21 mouse cellular contexts compared by ENCODE assay signal in the genomic region with DNA sequence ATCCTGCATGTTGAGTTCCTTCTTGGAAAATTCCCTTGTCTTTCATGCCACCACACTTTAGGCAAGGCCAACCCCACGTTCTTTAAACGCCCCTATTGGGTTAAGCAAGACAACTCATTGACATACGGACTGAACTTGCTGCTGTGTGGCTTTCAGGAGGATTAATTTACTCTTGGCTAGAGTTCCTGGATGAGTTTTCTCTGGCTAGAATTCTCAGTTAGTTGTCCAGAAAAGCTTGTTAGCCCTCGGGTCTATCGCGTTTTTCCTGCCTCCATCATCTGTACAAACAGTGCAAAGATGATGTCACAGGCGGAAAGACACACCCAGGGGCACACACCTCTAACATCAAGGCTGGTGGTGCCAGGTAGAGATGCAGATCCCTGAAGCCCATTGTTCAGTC. TPM values are rescaled to one million over a fixed set of nuclear protein-coding genes. Genes with fewer than 3 reads are reported as not detected.
DNase-seq lines count a peak whose midpoint lies in the region; ATAC-seq and TF ChIP-seq lines count a peak whose summit lies in the region.
"Had no signal": no experiment of that assay in that cellular context is flagged by ENCODE, and none has a peak within 500 bp of the region (broad histone marks: within the 10 kb centered on the region; RNA-seq: fewer than 3 reads in every experiment).

No protein-coding gene starts in this region.

- no peak overlapping the region for H3K9ac ChIP-seq in heart, embryonic 12.5 days
- no peak overlapping the region for H3K9ac ChIP-seq in stomach, postnatal 0 days (ENCODE audit: low read length)
- H3K9ac ChIP-seq: embryonic facial prominence, embryonic 13.5 days; embryonic facial prominence, embryonic 15.5 days; forebrain, embryonic 13.5 days; forebrain, embryonic 15.5 days; forebrain, postnatal 0 days had no signal

- H3K27ac ChIP-seq in heart, embryonic 12.5 days (ENCODE audit: poor library complexity, severe bottlenecking), result no peak overlapping the region
- no peak overlapping the region for H3K27ac ChIP-seq in stomach, postnatal 0 days (replicated peaks)
- H3K27ac ChIP-seq: embryonic facial prominence, embryonic 13.5 days; embryonic facial prominence, embryonic 15.5 days; forebrain, embryonic 13.5 days; forebrain, embryonic 15.5 days had no signal

- no peak for TF ChIP-seq CTCF in stomach, postnatal 0 days (IDR thresholded peaks at IDR 0.05; ENCODE audit: low read depth)

- 33% methylated on average over 7 of the region's 7 CpGs for WGBS in heart, embryonic 12.5 days
- WGBS in stomach, postnatal 0 days, result 27% methylated on average over 7 of the region's 7 CpGs

- peaks cover 17% of the 10 kb centered on the region for H3K4me1 ChIP-seq in heart, embryonic 12.5 days (replicated peaks)
- no peaks in the 10 kb centered on the region for H3K4me1 ChIP-seq in stomach, postnatal 0 days (replicated peaks; ENCODE audit: control insufficient read depth, insufficient read depth)
- H3K4me1 ChIP-seq: embryonic facial prominence, embryonic 13.5 days; embryonic facial prominence, embryonic 15.5 days had no signal

- H3K9me3 ChIP-seq in heart, embryonic 12.5 days (replicated peaks), result no peaks in the 10 kb centered on the region
- no peaks in the 10 kb centered on the region for H3K9me3 ChIP-seq in stomach, postnatal 0 days (ENCODE audit: control insufficient read depth, low read length)
- H3K9me3 ChIP-seq: embryonic facial prominence, embryonic 15.5 days; forebrain, embryonic 13.5 days; forebrain, embryonic 15.5 days had no signal

- TF ChIP-seq EP300 in stomach, postnatal 0 days (optimal IDR thresholded peaks at IDR 0.05), result no peak

- no peaks in the 10 kb centered on the region for H3K36me3 ChIP-seq in heart, embryonic 12.5 days
- H3K36me3 ChIP-seq in stomach, postnatal 0 days (ENCODE audit: control insufficient read depth, insufficient read depth, low read length), result no peaks in the 10 kb centered on the region
- H3K36me3 ChIP-seq: embryonic facial prominence, embryonic 13.5 days; embryonic facial prominence, embryonic 15.5 days; forebrain, embryonic 15.5 days had no signal

- no peaks in the 10 kb centered on the region for H3K27me3 ChIP-seq in heart, embryonic 12.5 days (replicated peaks)
- H3K27me3 ChIP-seq in stomach, postnatal 0 days (ENCODE audit: control insufficient read depth, insufficient read depth, low read length), result no peaks in the 10 kb centered on the region
- H3K27me3 ChIP-seq: embryonic facial prominence, embryonic 13.5 days; embryonic facial prominence, embryonic 15.5 days; forebrain, embryonic 13.5 days; forebrain, embryonic 15.5 days; Patski had no signal

- no peak overlapping the region for H3K4me3 ChIP-seq in heart, embryonic 12.5 days
- H3K4me3 ChIP-seq in stomach, postnatal 0 days (ENCODE audit: low read depth, low read length), result no peak overlapping the region
- H3K4me3 ChIP-seq: embryonic facial prominence, embryonic 13.5 days; embryonic facial prominence, embryonic 15.5 days; erythroblast, embryonic 14.5 days; forebrain, embryonic 13.5 days; forebrain, embryonic 15.5 days had no signal

- ATAC-seq in heart, embryonic 12.5 days (ENCODE audit: insufficient number of reproducible peaks, low FRiP score), result no peak
- ATAC-seq in stomach, postnatal 0 days (ENCODE audit: low FRiP score, low TSS enrichment), result no peak
- ATAC-seq: forebrain, embryonic 13.5 days; forebrain, embryonic 15.5 days; forebrain, postnatal 0 days; Patski had no signal

- H3K4me2 ChIP-seq in heart, embryonic 12.5 days, result no peak overlapping the region
- H3K4me2 ChIP-seq in stomach, postnatal 0 days (replicated peaks; ENCODE audit: low read depth), result no peak overlapping the region
- H3K4me2 ChIP-seq: embryonic facial prominence, embryonic 13.5 days; embryonic facial prominence, embryonic 15.5 days; forebrain, embryonic 13.5 days; forebrain, embryonic 15.5 days had no signal

- peak; percentile 78 for DNase-seq in heart, adult 11 months
- peak; percentile 43 for DNase-seq in R1 (ENCODE audit: low read depth, low spot score)
- DNase-seq in gonadal fat pad, adult 2 months (ENCODE audit: low read depth), result peak; percentile 63
- DNase-seq in stomach, postnatal 0 days (ENCODE audit: low spot score), result no peak
- no peak for DNase-seq in gastrocnemius, adult 18-20 months (ENCODE audit: low spot score)
- DNase-seq: adrenal gland, adult 2 months; adrenal gland, postnatal 10 days; adrenal gland, postnatal 25 days; cerebellum, adult 11 months; cerebellum, adult 18-20 months; cerebellum, adult 9-10 months; cerebellum, postnatal 36 days; embryo, embryonic 11 days; forebrain, postnatal 0 days had no signal

RNA-seq across cellular contexts. Expression of gene Slc7a1, which starts 14.5 kb away (rescaled TPM):
- polyA plus RNA-seq in heart, embryonic 12.5 days (2016; fragmentation: Nextera tagmentation; extraction: Ambion mirVana), result 24.0 and 24.2 TPM in 2 replicates
- 21.2 and 35.9 TPM in 2 replicates for polyA plus RNA-seq in gonadal fat pad, adult 2 months (2012; rRNA removed)
- 17.8 and 20.9 TPM in 2 replicates for polyA plus RNA-seq in stomach, postnatal 0 days (2015; fragmentation: Nextera tagmentation; extraction: Ambion mirVana)
- 1 to 10 TPM; 1.3 to 2.2 TPM for total RNA-seq in gastrocnemius, adult 18-20 months (2021)

Comparison
In these comparisons a context has a peak if more than half of its experiments do, and no peak if none do; other contexts are left out.
1. DNase-seq: peak in heart, adult 11 months (single experiment), R1 (single experiment) and gonadal fat pad, adult 2 months (single experiment); none in stomach, postnatal 0 days (single experiment) and gastrocnemius, adult 18-20 months (single experiment).